Mouse (Mus musculus): ENCODE data around the gene Vcam1. TPM values are rescaled to one million over a fixed set of nuclear protein-coding genes. Genes with fewer than 3 reads are reported as not detected.

The Vcam1 gene
- total RNA-seq, 2 experiments from 2014 or later = 63.5 to 102 TPM

DNA sequence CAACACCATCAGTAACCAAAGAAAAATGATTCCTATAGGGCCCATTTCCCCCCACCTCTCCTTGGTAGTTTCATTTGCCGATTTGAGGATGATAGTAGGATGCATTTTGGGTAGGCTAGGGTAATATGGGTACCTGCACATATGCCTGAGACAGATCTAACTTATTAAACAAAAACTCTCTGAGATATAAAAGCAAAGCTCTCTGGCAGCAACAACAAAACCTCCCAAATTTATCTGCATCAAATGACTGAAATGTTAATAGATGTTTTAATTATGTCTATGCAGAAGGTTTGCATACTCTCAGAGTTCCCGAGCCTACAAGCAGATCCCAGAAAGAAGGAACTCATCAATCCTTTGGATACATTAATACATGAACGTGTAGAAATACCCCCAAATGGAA lies 1.7 kb downstream of the Vcam1 start:
- no peak for ATAC-seq (replicated peaks; ENCODE audit: low FRiP score, poor library complexity, severe bottlenecking)

DNA sequence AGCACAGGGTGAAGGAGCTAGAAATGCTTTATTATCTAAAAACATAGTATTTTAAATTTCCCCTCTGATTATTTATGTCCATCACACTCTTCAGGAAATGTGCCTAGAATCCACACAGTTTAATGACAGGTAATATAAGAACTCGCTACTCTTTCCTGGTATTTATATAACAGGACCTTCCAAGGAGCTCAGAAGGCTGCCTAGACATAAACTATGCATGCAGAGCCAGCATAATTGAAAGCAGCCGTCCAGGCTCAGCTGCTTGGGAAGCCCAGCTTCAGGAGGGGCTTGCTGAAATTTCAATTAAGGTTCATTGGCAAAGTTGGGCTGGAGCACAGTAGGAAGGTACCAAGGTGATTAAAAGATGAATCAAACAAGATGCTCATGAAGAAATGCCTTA lies 2.2 kb downstream of the Vcam1 start:
- no peak for ATAC-seq (replicated peaks; ENCODE audit: low FRiP score, poor library complexity, severe bottlenecking)

GRCm38 (mm10) chr3:116126508-116127190 lies 2.8 kb downstream of the Vcam1 start:
- no peak for ATAC-seq (replicated peaks; ENCODE audit: low FRiP score, poor library complexity, severe bottlenecking)

- ATAC-seq (replicated peaks; ENCODE audit: low FRiP score, poor library complexity, severe bottlenecking) = no peak
These were observed 3.4 kb downstream of the Vcam1 start for GRCm38 (mm10) chr3:116126070-116126469.

GRCm38 (mm10) chr3:116123827-116124226 lies 5.7 kb downstream of the Vcam1 start:
- no peak for ATAC-seq (replicated peaks; ENCODE audit: low FRiP score, poor library complexity, severe bottlenecking)

DNA sequence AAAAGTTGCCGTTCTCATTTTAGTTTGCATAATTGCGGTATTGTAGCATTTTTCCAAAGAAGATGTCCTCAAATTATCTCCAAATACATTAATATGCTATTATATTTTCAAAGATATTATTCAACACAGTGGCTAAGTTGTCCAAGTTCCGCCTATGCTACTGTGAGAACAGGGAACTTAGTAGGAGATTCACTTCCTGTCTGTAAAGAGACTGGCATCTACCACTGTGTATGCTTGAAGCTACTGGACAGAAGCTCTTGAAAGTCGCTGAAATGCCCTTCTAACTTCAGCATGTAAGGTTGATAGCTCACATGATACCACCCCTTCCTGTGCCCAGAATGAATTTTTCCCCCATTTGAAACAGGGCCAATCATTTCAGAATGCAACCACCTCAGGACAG lies 6.8 kb downstream of the Vcam1 start:
- ATAC-seq (replicated peaks; ENCODE audit: low FRiP score, poor library complexity, severe bottlenecking) = no peak

GRCm38 (mm10) chr3:116121026-116121425 lies 8.5 kb downstream of the Vcam1 start:
- no peak for ATAC-seq (replicated peaks; ENCODE audit: low FRiP score, poor library complexity, severe bottlenecking)

GRCm38 (mm10) chr3:116120391-116120790 lies 9.1 kb downstream of the Vcam1 start:
- ATAC-seq (replicated peaks; ENCODE audit: low FRiP score, poor library complexity, severe bottlenecking) = no peak

DNA sequence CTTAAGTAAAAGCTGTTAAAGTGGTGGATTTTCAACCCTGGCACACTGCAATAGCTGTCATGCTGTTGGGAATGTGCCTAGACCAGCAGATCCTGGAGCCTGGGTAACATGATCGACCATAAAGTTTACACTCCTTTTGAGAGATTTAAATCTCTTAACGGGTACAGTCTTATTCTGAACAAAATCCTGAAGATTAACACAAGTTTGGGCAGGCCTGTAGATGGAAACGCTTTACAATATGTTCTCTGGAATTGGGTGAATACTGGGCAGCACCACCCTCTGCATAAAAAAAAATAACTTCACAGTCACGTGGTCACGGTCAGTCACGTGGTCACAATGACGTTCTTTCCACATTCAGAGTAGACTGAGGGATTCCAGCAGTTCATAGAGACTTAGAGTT lies 10.3 kb downstream of the Vcam1 start:
- no peak for ATAC-seq (replicated peaks; ENCODE audit: low FRiP score, poor library complexity, severe bottlenecking)

DNA sequence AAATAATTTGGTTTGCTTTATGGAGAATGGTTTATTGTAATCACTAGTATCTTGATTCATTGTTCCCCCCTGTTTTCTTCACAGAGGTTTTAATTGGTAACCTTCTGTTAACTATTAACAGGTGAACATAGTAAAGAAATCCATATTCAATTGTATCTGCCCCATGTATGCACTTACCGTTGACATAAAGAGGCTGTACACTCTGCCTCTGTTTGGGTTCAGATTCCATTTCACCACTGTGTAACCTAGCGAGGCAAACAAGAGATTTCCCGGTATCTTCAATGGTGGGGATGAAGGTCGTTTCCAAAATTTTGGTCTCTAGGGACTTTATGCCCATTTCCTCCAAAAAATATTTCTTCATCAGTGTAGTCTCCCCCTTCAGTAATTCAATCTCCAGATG lies 12.4 kb downstream of the Vcam1 start:
- no peak for ATAC-seq (replicated peaks; ENCODE audit: low FRiP score, poor library complexity, severe bottlenecking)

DNA sequence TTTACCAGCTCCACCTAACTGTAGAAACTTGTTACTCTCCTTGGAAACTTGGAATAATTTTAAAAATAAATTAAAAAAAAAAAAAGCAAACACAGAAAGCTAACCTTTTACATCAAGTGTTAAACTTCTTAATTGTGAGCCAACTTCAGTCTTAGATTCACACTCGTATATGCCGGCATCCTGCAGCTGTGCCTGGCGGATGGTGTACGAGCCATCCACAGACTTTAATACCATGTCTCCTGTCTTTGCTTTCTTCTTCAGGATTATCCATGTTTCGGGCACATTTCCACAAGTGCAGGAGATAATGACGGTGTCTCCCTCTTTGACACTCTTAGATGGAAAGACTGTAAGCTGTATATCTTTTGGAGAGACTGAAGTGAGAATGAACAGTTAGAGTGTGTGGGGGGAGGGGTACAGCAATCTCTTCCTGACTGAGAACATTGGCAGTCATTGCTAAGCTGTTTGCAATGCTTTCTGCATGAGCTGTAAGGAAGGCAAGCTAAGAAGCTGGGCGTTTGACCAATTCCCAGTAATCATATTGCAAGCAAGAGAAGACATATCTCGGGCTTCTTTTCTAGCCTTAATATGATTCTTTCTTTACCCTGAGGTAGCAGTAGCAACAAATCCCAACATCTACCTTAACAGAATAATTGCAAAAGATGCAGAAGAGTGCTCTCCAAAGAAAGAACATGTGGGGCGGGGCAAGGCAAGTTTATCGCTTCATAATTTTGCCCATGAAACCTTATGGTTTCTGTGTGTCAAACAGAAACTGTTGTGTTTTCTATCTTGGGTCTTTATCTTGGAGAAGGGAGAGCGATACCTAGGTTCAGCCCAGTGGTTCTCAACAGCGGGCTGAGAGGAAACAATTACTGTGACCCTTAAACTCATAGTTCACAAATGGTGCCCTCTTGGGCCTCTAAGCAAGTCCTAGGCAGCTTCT lies 15.0 kb downstream of the Vcam1 start:
- no peak for ATAC-seq (replicated peaks; ENCODE audit: low FRiP score, poor library complexity, severe bottlenecking)

DNA sequence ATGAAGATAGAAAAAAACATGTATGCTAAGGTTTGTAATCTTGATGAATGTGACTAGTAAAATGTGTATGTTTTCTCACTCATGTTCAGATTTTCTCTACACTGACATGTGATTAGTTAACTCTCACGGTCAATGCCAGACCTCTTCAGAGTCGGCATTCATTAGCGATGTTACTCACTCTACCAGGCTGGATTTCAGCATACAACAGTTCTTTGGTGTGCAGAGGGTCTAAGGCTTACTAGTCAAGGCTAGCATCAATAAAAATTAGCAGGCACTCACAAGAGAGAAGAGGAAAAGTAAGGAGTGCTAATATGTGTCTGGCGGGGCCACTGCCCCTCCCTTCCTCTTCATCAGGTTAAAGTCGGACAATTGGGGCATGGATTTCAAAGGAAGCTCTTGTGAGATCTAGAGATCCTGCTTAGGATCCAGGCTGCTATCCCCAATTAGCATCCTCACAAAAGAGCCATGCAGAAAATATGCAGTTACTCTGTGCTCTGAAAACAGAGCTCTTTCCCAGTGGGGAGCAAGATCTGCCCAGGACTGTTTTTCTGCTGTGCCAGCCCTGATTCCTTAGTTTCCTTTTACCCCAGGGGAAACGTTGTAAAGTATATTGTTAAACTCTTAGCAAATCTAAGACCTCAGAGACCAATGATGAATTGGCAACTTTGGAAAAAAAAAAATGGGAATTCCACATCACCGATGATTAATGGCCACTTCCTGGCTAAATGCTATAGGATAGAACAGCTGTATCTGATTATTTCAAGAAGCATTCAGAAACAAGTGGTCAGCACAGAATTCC lies 15.8 kb downstream of the Vcam1 start:
- ATAC-seq (replicated peaks; ENCODE audit: low FRiP score, poor library complexity, severe bottlenecking) = no peak

DNA sequence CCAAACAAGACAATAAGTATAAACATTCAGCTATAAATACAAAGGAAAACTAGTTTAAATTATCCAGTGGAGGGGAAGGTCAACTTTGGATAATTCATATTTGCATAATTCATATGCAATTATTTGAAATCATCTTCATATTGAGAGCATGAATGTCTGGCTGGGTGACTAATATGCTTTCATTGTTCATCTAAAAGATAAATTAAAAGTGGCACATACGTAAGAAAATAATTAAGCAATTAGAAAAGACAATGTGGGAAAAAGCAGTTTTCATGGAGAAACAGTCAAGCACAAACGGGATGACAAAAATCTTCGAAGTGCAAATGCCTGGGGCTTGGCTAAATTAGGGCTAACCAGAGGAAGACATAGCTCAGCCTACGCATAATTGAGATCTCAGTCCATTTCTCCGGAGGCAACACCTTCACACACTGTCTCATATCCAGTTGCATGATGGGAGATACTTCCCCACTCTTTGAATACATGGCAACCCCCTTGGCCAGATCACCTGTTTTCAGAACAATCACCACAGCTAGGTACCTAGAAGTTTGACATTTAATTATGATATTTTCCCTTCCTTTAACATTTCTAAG lies 16.6 kb downstream of the Vcam1 start:
- no peak for ATAC-seq (replicated peaks; ENCODE audit: low FRiP score, poor library complexity, severe bottlenecking)

GRCm38 (mm10) chr3:116105713-116106112 lies 23.8 kb downstream of the Vcam1 start:
- no peak for ATAC-seq (replicated peaks; ENCODE audit: low FRiP score, poor library complexity, severe bottlenecking)

DNA sequence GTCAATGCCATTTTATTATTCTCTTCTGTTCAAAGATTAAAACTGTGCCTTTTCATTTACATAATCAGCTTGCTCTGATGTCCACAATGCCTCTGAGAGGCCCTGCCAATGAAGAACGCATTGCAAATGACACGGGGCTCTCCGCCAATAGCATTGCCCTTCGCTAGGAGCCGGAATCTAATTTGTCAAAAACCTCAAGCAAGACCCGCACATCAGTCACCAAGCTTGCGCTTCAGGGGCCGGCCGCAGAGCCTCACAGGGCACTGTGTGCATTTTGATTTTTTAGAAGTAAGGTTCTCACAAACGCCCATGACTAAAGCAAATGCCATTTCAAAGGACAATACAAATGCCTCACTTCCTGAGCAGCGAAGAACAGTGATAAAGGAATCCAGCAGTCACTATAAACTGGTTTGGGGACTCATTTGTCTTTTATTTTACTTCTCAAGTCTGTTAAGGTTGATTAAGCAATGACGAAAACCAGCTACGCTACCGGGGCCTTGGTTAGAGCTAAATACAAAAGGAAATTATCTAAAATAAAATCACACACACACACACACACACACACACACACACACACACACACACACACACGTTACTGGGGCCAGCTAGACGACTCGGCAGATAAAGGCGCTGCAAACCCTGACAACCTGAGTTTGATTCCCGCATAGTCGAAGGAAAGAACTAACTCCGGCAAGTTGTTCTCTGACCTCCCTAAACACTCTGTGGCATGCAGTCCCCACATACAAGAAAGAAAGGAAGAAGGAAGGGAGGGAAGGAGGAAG lies 24.4 kb downstream of the Vcam1 start:
- no peak for ATAC-seq (replicated peaks; ENCODE audit: low FRiP score, poor library complexity, severe bottlenecking)

DNA sequence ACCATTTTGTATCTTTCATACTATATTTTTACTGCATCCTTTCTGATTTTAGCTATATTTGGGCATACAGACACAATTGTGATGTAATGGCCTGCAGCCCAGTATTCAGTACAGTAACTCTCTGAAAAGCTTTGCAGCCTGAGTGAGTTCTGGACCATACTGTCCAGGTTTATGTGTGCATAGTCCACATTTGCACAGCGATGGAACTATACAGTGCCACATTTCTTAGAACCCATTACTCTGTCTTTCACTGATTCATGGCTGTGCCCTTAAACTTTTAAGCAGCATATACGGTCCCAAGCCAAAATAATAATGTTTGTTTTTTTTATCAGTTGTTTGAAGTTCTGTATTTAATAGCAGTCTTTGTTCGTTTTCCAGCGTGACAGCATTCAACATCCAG lies 25.2 kb downstream of the Vcam1 start:
- ATAC-seq (replicated peaks; ENCODE audit: low FRiP score, poor library complexity, severe bottlenecking) = no peak

GRCm38 (mm10) chr3:116100850-116101249 lies 28.6 kb downstream of the Vcam1 start:
- ATAC-seq (replicated peaks; ENCODE audit: low FRiP score, poor library complexity, severe bottlenecking) = no peak

- no peak for ATAC-seq (replicated peaks; ENCODE audit: low FRiP score, poor library complexity, severe bottlenecking)
These were observed 33.6 kb downstream of the Vcam1 start for GRCm38 (mm10) chr3:116095934-116096333.

DNA sequence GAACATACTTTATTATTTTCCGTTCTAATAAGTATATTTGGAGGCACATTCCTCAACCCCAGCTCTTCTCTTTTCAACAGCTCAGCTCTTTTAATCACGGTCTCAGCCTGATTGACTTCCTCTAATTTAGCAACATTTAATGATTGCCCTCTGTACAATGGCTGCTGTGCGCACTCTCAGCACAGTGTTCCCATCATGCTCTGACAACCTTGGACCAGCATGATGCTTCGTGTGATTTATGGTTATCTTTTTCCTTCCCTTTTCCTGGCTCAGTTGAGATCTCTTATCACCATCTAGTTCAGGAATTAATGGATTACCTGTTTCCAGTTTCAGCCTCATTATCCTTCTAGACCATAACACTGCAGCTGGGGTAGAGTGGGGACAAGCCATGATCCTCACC lies 34.2 kb downstream of the Vcam1 start:
- ATAC-seq (replicated peaks; ENCODE audit: low FRiP score, poor library complexity, severe bottlenecking) = no peak
